Mouse (Mus musculus): ENCODE data around the gene Tmem198. TPM values are rescaled to one million over a fixed set of nuclear protein-coding genes. Genes with fewer than 3 reads are reported as not detected.

Tmem198 gene
- total RNA-seq (2023): 2.8 TPM

DNA sequence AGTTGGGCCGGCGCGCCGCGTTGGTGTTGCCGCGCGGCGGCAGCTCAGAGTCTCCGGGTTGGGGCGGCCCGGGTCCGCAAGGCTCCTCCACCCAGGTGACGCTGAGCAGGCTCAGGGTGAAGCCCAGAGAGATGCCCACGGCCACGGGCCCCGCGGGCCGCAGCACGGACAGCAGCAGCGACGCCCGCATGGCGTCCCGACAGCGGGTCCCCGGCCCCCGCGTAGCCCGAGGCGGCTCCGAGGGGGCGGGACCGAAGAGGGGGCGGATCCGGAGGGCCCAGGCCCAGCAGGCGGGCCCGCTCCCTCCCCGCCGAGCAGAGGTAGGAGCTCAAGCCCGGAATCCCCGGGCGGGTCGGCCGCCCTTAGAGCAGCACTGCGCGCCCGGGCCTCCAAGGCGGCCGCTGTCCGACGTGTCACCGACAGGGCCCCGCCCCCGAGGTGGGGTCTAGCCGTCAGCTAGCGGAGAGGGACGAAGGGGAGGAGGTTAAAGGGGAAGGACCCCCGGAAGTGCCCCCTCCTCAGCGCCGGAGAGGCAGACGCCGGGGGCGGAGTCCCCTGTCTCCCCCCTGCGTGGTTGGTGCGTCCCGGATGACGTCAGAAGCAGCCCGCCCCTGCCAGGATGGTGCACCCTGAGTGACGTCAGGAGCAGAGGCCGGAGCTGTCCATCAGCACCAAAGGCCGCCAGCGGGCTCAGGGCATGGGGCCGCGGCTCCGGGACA lies at the start of gene Tmem198, which contains the start of gene Chpf:
Gene Tmem198 (plus strand): TSS at position 617 of the 719 bp plus-strand sequence.
Gene Chpf (minus strand): TSS at position 392 of the 719 bp plus-strand sequence.

DNA sequence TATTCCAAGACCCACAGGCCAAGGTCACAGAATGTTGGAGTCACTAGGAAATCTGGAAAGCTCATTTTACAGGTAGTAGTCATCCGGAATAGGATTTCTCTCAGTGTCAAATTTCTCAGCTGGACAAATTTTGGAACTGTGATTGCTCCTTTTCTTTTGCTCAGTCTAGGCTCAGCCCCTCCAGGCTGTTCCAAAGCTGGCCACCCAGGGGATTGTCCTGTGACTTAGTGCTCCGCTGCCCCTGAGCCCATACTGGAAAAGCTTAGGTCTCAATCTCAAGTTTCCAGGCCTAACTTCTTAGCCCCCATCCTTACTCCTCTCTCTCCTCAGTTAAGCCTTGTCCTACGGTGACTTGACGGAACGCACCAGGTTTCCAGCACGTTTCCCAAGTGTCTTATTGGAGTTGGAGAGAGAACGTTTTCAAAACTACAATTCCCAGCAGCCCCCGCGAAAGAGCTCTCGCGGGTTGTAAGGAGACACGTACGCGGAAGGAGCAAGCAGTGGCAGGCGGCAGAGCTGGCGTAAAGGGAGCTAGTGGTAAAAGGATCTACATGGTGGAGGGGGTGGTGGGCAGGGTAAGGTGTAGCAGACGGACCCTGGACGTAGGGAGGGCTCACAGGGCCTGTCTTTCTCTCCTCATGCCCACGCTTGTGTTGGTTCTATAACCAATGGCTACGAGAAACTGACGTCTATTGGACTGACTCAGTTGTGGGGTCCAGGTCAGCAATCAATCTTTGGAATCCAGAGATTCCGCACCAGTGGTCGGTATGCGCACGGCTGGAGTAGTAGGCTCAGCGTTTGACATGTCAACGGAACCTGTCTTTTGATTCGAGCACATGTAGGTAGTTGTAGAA lies 43.6 kb upstream of the Tmem198 start, which contains the start of gene Gmppa:
Gene Gmppa (plus strand): TSS at position 456 of the 854 bp plus-strand sequence.

DNA sequence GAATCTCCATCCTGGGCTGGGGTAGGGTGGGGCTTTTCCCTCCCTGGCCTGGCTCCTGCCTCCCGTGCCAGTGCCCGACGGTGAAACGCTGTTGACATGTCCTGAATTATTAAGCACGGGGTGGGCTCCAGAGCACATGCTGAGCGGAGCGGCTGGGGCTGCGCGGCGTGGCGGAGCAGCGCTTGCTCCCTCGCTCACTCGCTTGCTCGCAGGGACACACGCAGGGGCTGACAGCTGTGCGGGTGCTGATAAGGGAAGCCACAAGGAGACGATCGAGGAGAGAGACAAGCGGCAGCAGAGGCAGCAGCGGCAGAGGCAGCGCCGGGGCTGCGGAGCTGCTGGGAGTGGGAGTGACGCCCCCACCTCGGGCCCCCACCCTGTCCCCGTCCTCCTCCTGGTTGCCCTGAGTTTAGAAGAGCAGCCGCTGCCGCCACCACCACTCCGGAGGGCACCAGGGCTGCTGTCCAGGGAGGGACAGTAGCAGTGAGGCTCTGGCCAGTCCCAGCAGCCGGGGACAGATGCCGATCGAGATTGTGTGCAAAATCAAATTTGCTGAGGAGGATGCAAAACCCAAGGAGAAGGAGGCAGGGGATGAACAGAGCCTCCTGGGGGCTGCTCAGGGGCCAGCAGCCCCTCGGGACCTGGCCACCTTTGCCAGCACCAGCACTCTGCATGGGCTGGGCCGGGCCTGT lies 28.9 kb upstream of the Tmem198 start, which contains the start of gene Asic4:
Gene Asic4 (plus strand): TSS at position 123 of the 692 bp plus-strand sequence.

DNA sequence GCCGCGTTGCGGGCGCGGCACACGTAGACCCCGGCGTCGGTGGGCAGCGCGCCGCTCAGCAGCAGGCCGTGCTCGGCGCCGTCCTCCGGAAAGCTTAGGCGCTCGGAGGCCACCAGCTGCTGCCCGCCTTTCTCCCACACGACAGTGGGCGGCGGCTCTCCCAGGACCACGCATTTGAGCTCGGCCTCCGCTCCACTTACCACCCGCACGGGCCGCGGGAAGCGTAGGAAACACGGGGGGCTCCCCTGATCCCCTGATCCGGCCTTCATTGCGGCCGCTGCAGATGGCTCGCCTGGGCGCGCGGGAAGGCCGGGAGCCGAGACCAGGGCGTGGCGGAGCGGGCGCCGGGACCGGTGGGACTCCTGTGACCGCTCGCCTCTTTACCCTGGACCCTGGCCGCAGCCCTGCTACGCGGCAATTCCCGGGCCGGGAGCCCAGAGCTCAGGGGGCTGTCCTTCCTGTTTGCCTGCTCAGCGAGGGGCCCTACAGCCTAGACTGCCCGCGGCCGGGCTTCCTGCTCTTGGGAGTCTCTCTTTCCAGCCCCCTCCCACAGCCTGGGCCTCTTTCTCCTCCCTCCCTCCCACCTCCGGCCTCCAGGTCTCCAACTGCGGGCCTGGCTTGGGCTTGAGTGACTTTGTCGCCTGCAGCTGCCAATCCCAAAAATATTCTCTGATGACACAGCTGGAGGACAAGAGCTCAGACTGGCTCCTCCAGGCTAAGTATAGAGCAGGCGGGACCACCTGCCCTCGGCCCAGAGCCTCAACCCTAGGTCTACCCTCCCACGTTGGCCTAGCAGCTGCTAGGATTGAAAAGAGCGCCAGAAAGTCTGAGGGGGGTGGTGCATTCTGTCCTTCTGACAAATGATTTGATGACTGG lies 26.9 kb downstream of the Tmem198 start, which contains the start of gene Obsl1:
Gene Obsl1 (minus strand): TSS at position 497 of the 876 bp plus-strand sequence.

DNA sequence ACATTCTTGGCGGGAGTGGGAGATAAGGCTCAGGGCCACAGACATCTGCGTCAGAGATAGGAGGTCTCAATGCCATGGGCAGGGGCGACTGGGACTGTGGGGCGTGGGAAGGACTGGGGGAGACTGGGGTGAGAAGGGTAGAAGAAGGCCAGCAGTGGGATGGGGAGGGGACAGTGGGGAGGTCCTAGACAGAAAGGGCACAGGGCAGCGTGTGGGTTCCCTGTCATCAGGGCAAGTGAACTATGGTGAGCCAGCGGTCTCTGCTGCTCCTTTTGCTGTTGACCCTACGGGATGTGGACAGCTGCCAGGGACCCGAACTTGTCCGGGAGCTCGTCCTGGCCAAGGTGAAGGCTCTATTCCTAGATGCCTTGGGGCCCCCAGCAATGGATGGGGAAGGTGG lies 27.7 kb downstream of the Tmem198 start, which contains the start of gene Inha:
Gene Inha (plus strand): TSS at position 72 of the 400 bp plus-strand sequence.

DNA sequence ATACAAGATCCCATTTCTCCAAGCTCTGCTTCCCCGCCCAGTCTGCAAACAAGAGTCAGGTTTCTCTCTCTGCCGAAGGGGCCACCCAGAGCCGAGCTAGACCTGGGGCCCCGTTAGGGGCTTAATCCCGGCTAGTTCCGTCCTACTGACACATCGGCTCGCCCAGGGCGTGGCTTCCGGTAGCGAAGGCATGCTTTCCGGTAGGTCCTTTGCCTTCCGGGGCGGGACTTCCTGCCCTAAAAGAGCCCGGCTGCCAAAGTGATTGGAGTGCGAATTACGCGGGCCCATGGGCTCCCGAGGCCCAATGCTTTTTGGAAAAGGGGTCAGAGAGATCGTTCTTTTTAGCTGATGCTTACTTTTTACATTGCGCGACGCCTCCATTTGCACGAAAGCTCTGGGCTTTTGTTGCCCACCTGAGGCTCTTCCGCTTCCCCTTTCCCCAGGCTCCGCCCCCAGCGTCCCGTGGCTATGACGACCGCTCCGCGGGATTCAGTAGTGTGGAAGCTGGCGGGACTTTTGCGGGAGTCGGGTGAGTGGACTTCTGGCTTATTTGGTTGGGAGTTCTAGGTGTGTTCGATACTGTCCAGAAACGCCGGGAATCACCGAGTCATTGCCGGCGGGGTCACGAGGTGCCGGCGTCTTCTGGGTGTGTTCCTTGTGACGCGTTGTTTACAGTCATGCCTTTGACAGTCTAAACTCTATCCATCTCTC lies 42.1 kb downstream of the Tmem198 start, which contains the start of gene Stk11ip:
Gene Stk11ip (plus strand): TSS at position 209 of the 711 bp plus-strand sequence.

Other genes starting within 250 kb of the Tmem198 start
- gene A630095N17Rik, start 247.4 kb upstream of the Tmem198 start, total RNA-seq (2023): not detected
- gene Dnajb2, start 243.1 kb upstream of the Tmem198 start, total RNA-seq (2023): 57.5 TPM
- 0.53 TPM for gene Ptprn, start 215.0 kb upstream of the Tmem198 start, total RNA-seq (2023)
- gene Resp18, start 201.1 kb upstream of the Tmem198 start, total RNA-seq (2023): not detected
- gene Dnpep, start 161.5 kb upstream of the Tmem198 start, total RNA-seq (2023): 33.5 TPM
- 0.38 TPM for gene Des, start 119.2 kb upstream of the Tmem198 start, total RNA-seq (2023)
- 0.41 TPM for gene Speg, start 104.2 kb upstream of the Tmem198 start, total RNA-seq (2023)
- gene Gmppa, start 43.6 kb upstream of the Tmem198 start, total RNA-seq (2023): 60.7 TPM
- not detected for gene Asic4, start 29.1 kb upstream of the Tmem198 start, total RNA-seq (2023)
- gene Chpf, start 225 bp upstream of the Tmem198 start, total RNA-seq (2023): 28.2 TPM
- gene Obsl1, start 26.9 kb downstream of the Tmem198 start, total RNA-seq (2023): 2.0 TPM
- gene Inha, start 27.5 kb downstream of the Tmem198 start, total RNA-seq (2023): 1.2 TPM
- gene Stk11ip, start 42.0 kb downstream of the Tmem198 start, total RNA-seq (2023): 82.6 TPM
- 0.98 TPM for gene Slc4a3, start 66.7 kb downstream of the Tmem198 start, total RNA-seq (2023)